Mouse (Mus musculus): Measurements from ENCODE around the gene Pif1. TPM values are rescaled to one million over a fixed set of nuclear protein-coding genes. Genes with fewer than 3 reads are reported as not detected.
A peak's percentile ranks its signal among the peaks of the same experiment; 100 is the strongest.

Pif1 gene
- polyA plus RNA-seq, 1 experiment from 2014 or later, result 2.6 TPM

DNA sequence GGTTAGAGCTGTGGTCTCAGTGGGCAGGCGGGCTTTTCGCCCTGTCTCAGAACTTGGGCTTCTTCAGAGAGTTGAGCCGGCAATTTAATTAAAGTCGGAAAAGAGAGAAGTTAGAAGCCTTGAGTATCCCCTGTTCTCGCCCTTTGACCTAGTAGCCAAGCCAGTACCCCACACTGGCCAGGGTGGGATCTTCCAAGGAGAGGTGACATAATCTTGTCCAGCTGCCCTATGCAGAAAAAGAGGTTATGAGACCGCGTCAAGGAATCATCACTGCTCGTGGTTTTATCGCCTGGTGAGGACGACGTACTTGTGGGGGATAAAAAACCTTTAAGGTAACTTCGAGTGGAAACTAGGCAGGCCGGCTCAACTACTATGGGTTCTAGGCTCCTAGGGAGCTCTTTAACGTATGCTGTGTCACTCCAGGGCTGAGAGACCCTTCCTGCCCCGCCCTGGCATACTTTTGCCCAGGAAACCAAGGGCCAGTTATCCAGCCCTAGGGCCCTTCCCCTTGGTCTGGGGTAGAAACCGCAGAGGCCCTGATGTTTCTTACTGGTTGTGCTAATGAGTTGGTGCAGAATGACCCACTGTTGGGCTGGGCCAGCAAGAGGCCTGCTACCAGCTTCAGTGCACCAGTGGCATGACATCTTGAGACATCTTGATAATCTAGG lies 44.5 kb downstream of the Pif1 start:
- DNase-seq, result no peak
- ATAC-seq (ENCODE audit: low FRiP score, low TSS enrichment), result no peak
- H3K27ac ChIP-seq (replicated peaks; ENCODE audit: low read depth, low read length), result no peak overlapping the region
- peak overlapping the region; percentile 64 for H3K4me3 ChIP-seq (replicated peaks; ENCODE audit: low read depth, low read length)
- H3K4me2 ChIP-seq (ENCODE audit: low read length), result peak overlapping the region; percentile 97
- peaks cover 54% of the 10 kb centered on the region for H3K27me3 ChIP-seq (ENCODE audit: control insufficient read depth, insufficient read depth, low read length)
- H3K4me1 ChIP-seq (ENCODE audit: control insufficient read depth, insufficient read depth, low read length), result peaks cover 19% of the 10 kb centered on the region
- H3K36me3 ChIP-seq (ENCODE audit: control insufficient read depth, insufficient read depth, low read length), result no peaks in the 10 kb centered on the region
- H3K9me3 ChIP-seq (ENCODE audit: control insufficient read depth, low read length), result no peaks in the 10 kb centered on the region
- peak overlapping the region; percentile 53; the same call in 1 of the 2 replicates for H3K9ac ChIP-seq (replicated peaks; ENCODE audit: low read length)
- WGBS, result 16% methylated on average over 16 of the region's 16 CpGs

DNA sequence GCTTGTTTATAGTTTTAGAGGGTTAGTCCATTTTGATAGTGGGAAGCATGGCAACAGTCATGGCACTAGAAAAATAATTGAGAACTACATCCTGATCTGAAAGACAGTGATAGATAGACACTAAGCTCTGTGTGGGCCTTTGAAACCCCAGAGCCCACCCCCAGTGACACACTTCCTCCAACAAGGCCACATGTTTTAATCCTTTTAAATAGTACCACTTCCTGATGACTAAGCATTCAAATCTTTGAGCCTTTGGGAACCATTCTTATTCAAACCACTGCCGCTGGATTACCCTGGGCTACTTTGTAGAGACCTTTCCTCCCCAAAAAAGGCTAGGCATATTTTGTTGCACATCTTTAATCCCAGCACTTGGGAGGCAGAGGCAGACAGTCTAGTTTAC lies 48.8 kb downstream of the Pif1 start:
- no peak overlapping the region for H3K4me2 ChIP-seq (ENCODE audit: low read length)
- WGBS, result 41% methylated on average over 1 of the region's 1 CpGs
- DNase-seq (no peak), ATAC-seq (ENCODE audit: low FRiP score, low TSS enrichment) (no peak)
- H3K27me3 ChIP-seq (ENCODE audit: control insufficient read depth, insufficient read depth, low read length), result peaks cover 22% of the 10 kb centered on the region
- H3K36me3 ChIP-seq (ENCODE audit: control insufficient read depth, insufficient read depth, low read length), result no peaks in the 10 kb centered on the region
- H3K9me3 ChIP-seq (ENCODE audit: control insufficient read depth, low read length), result no peaks in the 10 kb centered on the region
- H3K27ac ChIP-seq (replicated peaks; ENCODE audit: low read depth, low read length), result no peak overlapping the region
- no peak overlapping the region for H3K9ac ChIP-seq (replicated peaks; ENCODE audit: low read length)
- 0 out of 2 replicates have a peak, but pooled peaks cover 5% of the 10 kb centered on the region for H3K4me1 ChIP-seq (ENCODE audit: control insufficient read depth, insufficient read depth, low read length)
- no peak overlapping the region for H3K4me3 ChIP-seq (replicated peaks; ENCODE audit: low read depth, low read length)

DNA sequence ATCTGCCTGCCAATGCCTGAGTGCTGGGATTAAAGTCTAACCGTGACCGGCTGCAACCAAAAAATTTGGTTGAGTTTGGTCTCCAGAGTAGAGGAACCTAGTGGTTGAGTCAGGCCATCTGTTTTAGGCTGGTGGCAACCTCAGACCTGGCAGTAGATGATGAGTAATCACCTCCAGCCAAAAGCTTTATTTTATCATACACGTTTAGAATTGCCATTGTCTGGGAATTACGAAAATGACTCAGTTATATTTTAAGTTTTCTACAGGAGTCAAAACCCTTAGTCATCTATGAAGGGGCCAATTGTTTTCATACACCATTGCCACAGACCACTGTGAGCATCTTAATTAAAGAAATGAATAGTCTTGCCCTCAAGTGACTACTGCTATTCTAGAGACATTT lies 50.0 kb downstream of the Pif1 start:
- WGBS, result 90% methylated on average over 4 of the region's 4 CpGs
- ATAC-seq (ENCODE audit: low FRiP score, low TSS enrichment) (no peak), DNase-seq (no peak)
- Histone ChIP-seq H3K36me3 (ENCODE audit: control insufficient read depth, insufficient read depth, low read length) (no peaks in the 10 kb centered on the region), H3K4me2 (ENCODE audit: low read length) (no peak overlapping the region), H3K27ac (replicated peaks; ENCODE audit: low read depth, low read length) (no peak overlapping the region), H3K4me1 (ENCODE audit: control insufficient read depth, insufficient read depth, low read length) (no peaks in the 10 kb centered on the region), H3K4me3 (replicated peaks; ENCODE audit: low read depth, low read length) (no peak overlapping the region), H3K9me3 (ENCODE audit: control insufficient read depth, low read length) (no peaks in the 10 kb centered on the region), H3K9ac (replicated peaks; ENCODE audit: low read length) (no peak overlapping the region), H3K27me3 (ENCODE audit: control insufficient read depth, insufficient read depth, low read length) (peaks cover 10% of the 10 kb centered on the region)

DNA sequence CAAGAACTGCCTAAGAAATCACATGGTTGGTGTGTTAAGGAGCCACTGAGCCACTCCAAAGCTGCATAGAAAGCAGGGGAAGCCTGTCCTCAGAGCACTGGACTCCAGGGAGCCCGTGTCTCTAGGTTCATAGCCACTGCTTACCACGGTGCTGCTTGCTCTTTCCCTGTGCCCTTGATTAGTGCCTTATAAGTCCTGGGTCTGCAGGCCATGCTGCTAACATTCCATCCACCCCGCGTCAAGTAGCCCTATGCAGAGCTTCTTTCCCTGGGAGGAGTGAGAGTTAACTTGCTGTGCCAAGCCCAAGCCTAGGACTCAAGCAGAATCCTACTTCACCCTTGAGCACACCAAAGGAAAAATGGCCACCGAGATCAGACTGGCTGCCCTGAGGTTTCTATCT lies 52.1 kb downstream of the Pif1 start:
- no peaks in the 10 kb centered on the region for H3K9me3 ChIP-seq (ENCODE audit: control insufficient read depth, low read length)
- no peak overlapping the region for H3K27ac ChIP-seq (replicated peaks; ENCODE audit: low read depth, low read length)
- H3K4me3 ChIP-seq (replicated peaks; ENCODE audit: low read depth, low read length), result no peak overlapping the region
- no peaks in the 10 kb centered on the region for H3K27me3 ChIP-seq (ENCODE audit: control insufficient read depth, insufficient read depth, low read length)
- no peak overlapping the region for H3K4me2 ChIP-seq (ENCODE audit: low read length)
- no peak for ATAC-seq (ENCODE audit: low FRiP score, low TSS enrichment)
- no peaks in the 10 kb centered on the region for H3K36me3 ChIP-seq (ENCODE audit: control insufficient read depth, insufficient read depth, low read length)
- DNase-seq, result no peak
- WGBS, result 69% methylated on average over 5 of the region's 5 CpGs
- H3K4me1 ChIP-seq (ENCODE audit: control insufficient read depth, insufficient read depth, low read length), result no peaks in the 10 kb centered on the region
- no peak overlapping the region for H3K9ac ChIP-seq (replicated peaks; ENCODE audit: low read length)

DNA sequence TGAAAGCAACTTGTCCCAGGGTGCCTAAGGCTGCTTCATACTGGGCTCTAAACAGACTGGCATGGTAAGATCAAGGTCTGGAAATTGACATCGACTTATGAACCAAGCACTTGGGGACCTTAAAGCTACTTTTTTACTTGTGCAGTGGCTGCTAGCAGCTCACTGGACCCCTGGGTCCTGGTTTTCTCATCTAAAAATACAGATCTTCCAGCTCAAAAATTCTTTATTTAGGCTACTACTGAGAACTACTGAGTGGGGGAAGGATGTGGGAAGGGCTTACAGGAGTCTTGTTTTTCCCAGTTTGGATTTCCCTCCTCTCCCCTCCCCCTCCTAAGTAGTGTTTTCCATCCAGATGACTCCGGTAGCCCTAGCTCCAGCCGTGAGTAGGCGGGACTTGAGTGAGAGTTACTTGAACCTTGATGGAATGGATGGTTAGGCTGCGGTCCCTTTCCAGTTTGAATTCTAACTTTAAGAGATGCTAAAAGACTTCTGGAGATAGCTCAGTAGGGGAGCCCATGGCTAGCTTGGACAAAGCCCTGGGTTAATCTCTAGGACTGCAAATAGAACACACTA lies 54.0 kb downstream of the Pif1 start:
- DNase-seq, result peak; percentile 10
- Histone ChIP-seq H3K4me3 (replicated peaks; ENCODE audit: low read depth, low read length) (no peak overlapping the region), H3K9ac (replicated peaks; ENCODE audit: low read length) (no peak overlapping the region), H3K27me3 (ENCODE audit: control insufficient read depth, insufficient read depth, low read length) (no peaks in the 10 kb centered on the region), H3K4me2 (ENCODE audit: low read length) (no peak overlapping the region), H3K36me3 (ENCODE audit: control insufficient read depth, insufficient read depth, low read length) (no peaks in the 10 kb centered on the region), H3K4me1 (ENCODE audit: control insufficient read depth, insufficient read depth, low read length) (no peaks in the 10 kb centered on the region), H3K27ac (replicated peaks; ENCODE audit: low read depth, low read length) (no peak overlapping the region), H3K9me3 (ENCODE audit: control insufficient read depth, low read length) (no peaks in the 10 kb centered on the region)
- 10% methylated on average over 5 of the region's 5 CpGs for WGBS
- no peak for ATAC-seq (ENCODE audit: low FRiP score, low TSS enrichment)

DNA sequence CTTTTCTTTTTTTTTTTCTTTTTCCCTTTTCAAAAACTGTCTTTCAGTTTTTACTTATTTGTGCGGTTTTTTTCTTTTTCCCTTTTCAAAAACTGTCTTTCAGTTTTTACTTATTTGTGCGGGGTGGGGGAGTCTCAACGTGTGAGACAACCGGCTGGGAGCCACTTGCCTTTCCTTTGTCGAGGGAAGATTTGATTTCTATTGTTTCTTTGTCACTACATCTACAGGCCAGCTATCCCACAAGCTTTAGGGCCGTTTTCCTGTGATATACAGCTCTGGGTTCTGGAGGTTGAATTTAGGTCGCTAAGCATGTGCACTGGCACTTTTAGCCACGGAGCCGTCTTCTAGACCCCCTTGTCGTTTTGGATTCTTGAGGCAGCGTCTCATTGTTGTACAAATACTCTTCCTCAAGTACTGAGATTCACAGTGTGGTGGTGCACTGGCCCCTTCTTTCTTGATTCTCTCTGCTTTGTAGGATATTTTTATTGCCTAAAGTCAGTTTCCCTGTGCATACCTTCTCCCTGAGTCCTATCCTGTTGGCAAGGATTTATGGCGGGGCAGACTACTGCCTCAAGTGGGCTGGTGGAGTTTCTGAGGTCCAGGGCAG lies 54.6 kb downstream of the Pif1 start:
- DNase-seq, result no peak
- no peak overlapping the region for H3K4me3 ChIP-seq (replicated peaks; ENCODE audit: low read depth, low read length)
- no peak overlapping the region for H3K4me2 ChIP-seq (ENCODE audit: low read length)
- H3K27ac ChIP-seq (replicated peaks; ENCODE audit: low read depth, low read length), result no peak overlapping the region
- WGBS, result 8% methylated on average over 12 of the region's 12 CpGs
- H3K9ac ChIP-seq (replicated peaks; ENCODE audit: low read length), result no peak overlapping the region
- H3K27me3 ChIP-seq (ENCODE audit: control insufficient read depth, insufficient read depth, low read length), result no peaks in the 10 kb centered on the region
- no peak for ATAC-seq (ENCODE audit: low FRiP score, low TSS enrichment)
- no peaks in the 10 kb centered on the region for H3K4me1 ChIP-seq (ENCODE audit: control insufficient read depth, insufficient read depth, low read length)
- H3K9me3 ChIP-seq (ENCODE audit: control insufficient read depth, low read length), result no peaks in the 10 kb centered on the region
- no peaks in the 10 kb centered on the region for H3K36me3 ChIP-seq (ENCODE audit: control insufficient read depth, insufficient read depth, low read length)

DNA sequence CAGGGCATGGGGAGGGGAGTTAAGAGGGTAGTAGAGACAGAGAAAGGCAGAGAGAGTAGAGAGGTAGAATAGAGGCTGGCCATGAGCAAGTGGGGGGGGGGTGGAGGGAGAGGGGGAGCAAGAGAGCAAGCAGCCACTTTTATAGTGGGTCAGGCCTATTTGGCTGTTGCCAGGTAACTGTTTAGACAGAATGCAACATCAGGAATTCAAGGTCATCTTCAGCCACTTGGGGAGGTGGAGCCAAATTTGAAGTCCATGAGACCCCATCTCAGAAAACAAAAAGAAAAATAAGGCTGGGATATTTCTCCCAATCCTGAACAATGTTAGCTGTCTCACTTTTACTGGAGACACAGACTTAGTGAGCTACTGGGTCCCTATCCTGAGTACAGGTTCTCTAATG lies 55.6 kb downstream of the Pif1 start:
- Histone ChIP-seq H3K27me3 (ENCODE audit: control insufficient read depth, insufficient read depth, low read length) (no peaks in the 10 kb centered on the region), H3K9me3 (ENCODE audit: control insufficient read depth, low read length) (no peaks in the 10 kb centered on the region), H3K4me2 (ENCODE audit: low read length) (no peak overlapping the region), H3K9ac (replicated peaks; ENCODE audit: low read length) (no peak overlapping the region), H3K36me3 (ENCODE audit: control insufficient read depth, insufficient read depth, low read length) (no peaks in the 10 kb centered on the region), H3K4me1 (ENCODE audit: control insufficient read depth, insufficient read depth, low read length) (no peaks in the 10 kb centered on the region), H3K27ac (replicated peaks; ENCODE audit: low read depth, low read length) (no peak overlapping the region), H3K4me3 (replicated peaks; ENCODE audit: low read depth, low read length) (no peak overlapping the region)
- DNase-seq (no peak), ATAC-seq (ENCODE audit: low FRiP score, low TSS enrichment) (no peak)

DNA sequence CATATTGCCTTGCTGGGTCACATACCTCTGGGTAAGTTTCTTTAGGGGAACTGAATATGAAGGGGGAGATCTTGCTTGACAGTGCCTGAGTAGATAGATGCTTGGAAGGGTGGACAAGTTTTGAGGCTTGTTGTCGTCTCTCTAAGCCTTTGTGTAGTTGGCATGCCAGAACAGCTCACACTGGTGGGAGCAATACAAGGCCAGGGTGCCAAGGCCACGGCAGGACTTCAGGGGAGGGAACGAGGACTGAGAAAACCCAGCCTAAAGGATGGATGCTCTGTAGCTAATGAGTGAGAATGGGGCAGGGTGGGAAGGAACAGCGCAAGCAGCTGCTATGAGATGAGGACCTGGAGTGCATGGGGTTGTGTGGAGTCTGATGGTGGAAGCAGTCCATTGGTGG lies 58.0 kb downstream of the Pif1 start:
- no peak overlapping the region for H3K4me2 ChIP-seq (ENCODE audit: low read length)
- no peaks in the 10 kb centered on the region for H3K27me3 ChIP-seq (ENCODE audit: control insufficient read depth, insufficient read depth, low read length)
- no peak overlapping the region for H3K9ac ChIP-seq (replicated peaks; ENCODE audit: low read length)
- DNase-seq (no peak), ATAC-seq (ENCODE audit: low FRiP score, low TSS enrichment) (no peak)
- H3K9me3 ChIP-seq (ENCODE audit: control insufficient read depth, low read length), result no peaks in the 10 kb centered on the region
- no peak overlapping the region for H3K27ac ChIP-seq (replicated peaks; ENCODE audit: low read depth, low read length)
- no peaks in the 10 kb centered on the region for H3K36me3 ChIP-seq (ENCODE audit: control insufficient read depth, insufficient read depth, low read length)
- no peak overlapping the region for H3K4me3 ChIP-seq (replicated peaks; ENCODE audit: low read depth, low read length)
- WGBS, result 90% methylated on average over 4 of the region's 4 CpGs
- no peaks in the 10 kb centered on the region for H3K4me1 ChIP-seq (ENCODE audit: control insufficient read depth, insufficient read depth, low read length)
